ENCODE assay signal across 8 mouse cellular contexts in the genomic region with DNA sequence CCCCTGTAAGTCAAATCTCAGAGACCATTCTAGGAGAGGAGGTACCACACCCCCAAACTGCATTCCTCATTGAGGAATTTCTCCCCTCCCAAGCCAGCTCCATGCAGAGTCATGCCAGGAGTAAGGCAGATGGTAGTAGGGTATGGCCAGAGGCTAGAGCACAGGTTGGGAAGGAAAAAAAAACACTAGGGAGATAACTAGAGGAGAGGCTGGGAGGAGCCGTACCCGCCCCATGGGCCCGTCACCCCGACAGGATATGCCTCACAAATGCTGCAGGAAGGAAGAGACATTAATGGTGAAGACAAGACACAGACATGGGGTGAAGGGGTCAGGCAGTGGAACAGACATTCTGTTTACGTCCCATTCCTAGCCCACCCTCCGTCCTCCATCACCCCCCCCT. TPM values are rescaled to one million over a fixed set of nuclear protein-coding genes. Genes with fewer than 3 reads are reported as not detected.
A peak's percentile ranks its signal among the peaks of the same experiment; 100 is the strongest.
DNase-seq lines count a peak whose midpoint lies in the region; ATAC-seq lines count a peak whose summit lies in the region.

No protein-coding gene starts in this region.

- H3K9me3 ChIP-seq in hindbrain, embryonic 14.5 days (ENCODE audit: control insufficient read depth, low read length), result no peaks in the 10 kb centered on the region

- WGBS in hindbrain, embryonic 14.5 days, result 65% methylated on average over 6 of the region's 6 CpGs

- no peak for ATAC-seq in hindbrain, embryonic 14.5 days (ENCODE audit: low FRiP score)

- H3K27ac ChIP-seq in brown adipose tissue, adult 24 weeks (replicated peaks; ENCODE audit: low read depth, low read length), result peak overlapping the region; percentile 99
- H3K27ac ChIP-seq in hindbrain, embryonic 14.5 days, result peak overlapping the region; percentile 47

- DNase-seq in cerebellum, adult 18-20 months, result peak; percentile 35 to 38
- DNase-seq in cerebellum, postnatal 4 days (ENCODE audit: low spot score in 2 of 2), result no peak
- no peak for DNase-seq in hindbrain, embryonic 14.5 days (ENCODE audit: low spot score)
- peak; percentile 50 for DNase-seq in liver
- DNase-seq in naive thymus-derived CD4-positive, alpha-beta T cell, adult 2 months (ENCODE audit: low read depth), result peak; percentile 51
- no peak for DNase-seq in spleen, postnatal 14 days (ENCODE audit: low spot score in 2 of 2)
- no peak for DNase-seq in MN1 (ENCODE audit: low spot score)

- peak overlapping the region; percentile 92; the same call in 1 of the 2 replicates for H3K9ac ChIP-seq in hindbrain, embryonic 14.5 days

- peak overlapping the region; percentile 95 for H3K4me2 ChIP-seq in hindbrain, embryonic 14.5 days (replicated peaks)

- H3K4me3 ChIP-seq in brown adipose tissue, adult 24 weeks (ENCODE audit: insufficient read depth, low read depth, low read length), result peak overlapping the region; percentile 88
- H3K4me3 ChIP-seq in hindbrain, embryonic 14.5 days (replicated peaks; ENCODE audit: low read length), result peak overlapping the region; percentile 69

- H3K4me1 ChIP-seq in brown adipose tissue, adult 24 weeks (ENCODE audit: control insufficient read depth, insufficient read depth, insufficient read length, low read length), result peaks cover 6% of the 10 kb centered on the region
- peaks cover 31% of the 10 kb centered on the region for H3K4me1 ChIP-seq in hindbrain, embryonic 14.5 days (replicated peaks; ENCODE audit: control insufficient read depth, insufficient read depth, low read length)

- peaks cover 59% of the 10 kb centered on the region for H3K36me3 ChIP-seq in hindbrain, embryonic 14.5 days (replicated peaks; ENCODE audit: control insufficient read depth, insufficient read depth)

- no peaks in the 10 kb centered on the region for H3K27me3 ChIP-seq in hindbrain, embryonic 14.5 days (ENCODE audit: control insufficient read depth, insufficient read depth, low read length)

RNA-seq across cellular contexts. Expression of a gene that starts 2.5 kb away (rescaled TPM):
- polyA plus RNA-seq in brown adipose tissue, adult 24 weeks (2012; ENCODE audit: insufficient read depth, insufficient read length, missing spikeins), result 1,414 and 1,508 TPM in 2 replicates
- 825 and 884 TPM in 2 replicates for polyA plus RNA-seq in hindbrain, embryonic 14.5 days (2014; fragmentation: Nextera tagmentation; extraction: Ambion mirVana)

RNA-seq across cellular contexts. Expression of a gene that starts 7.0 kb away (rescaled TPM):
- polyA plus RNA-seq in brown adipose tissue, adult 24 weeks (2012; ENCODE audit: insufficient read depth, insufficient read length, missing spikeins), result 13.5 and 24.5 TPM in 2 replicates
- 5.8 and 6.1 TPM in 2 replicates for polyA plus RNA-seq in hindbrain, embryonic 14.5 days (2014; fragmentation: Nextera tagmentation; extraction: Ambion mirVana)

RNA-seq across cellular contexts. Expression of a gene that starts 32.4 kb away (rescaled TPM):
- 63.7 and 94.7 TPM in 2 replicates for polyA plus RNA-seq in brown adipose tissue, adult 24 weeks (2012; ENCODE audit: insufficient read depth, insufficient read length, missing spikeins)
- 184 and 191 TPM in 2 replicates for polyA plus RNA-seq in hindbrain, embryonic 14.5 days (2014; fragmentation: Nextera tagmentation; extraction: Ambion mirVana)

RNA-seq across cellular contexts. Expression of a gene that starts 34.2 kb away (rescaled TPM):
- 31.6 and 35.5 TPM in 2 replicates for polyA plus RNA-seq in brown adipose tissue, adult 24 weeks (2012; ENCODE audit: insufficient read depth, insufficient read length, missing spikeins)
- polyA plus RNA-seq in hindbrain, embryonic 14.5 days (2014; fragmentation: Nextera tagmentation; extraction: Ambion mirVana), result 13.7 and 14.5 TPM in 2 replicates

RNA-seq across cellular contexts. Expression of a gene that starts 56.1 kb away (rescaled TPM):
- 4.7 TPM in 2 replicates for polyA plus RNA-seq in brown adipose tissue, adult 24 weeks (2012; ENCODE audit: insufficient read depth, insufficient read length, missing spikeins)
- polyA plus RNA-seq in hindbrain, embryonic 14.5 days (2014; fragmentation: Nextera tagmentation; extraction: Ambion mirVana), result 14.5 and 16.3 TPM in 2 replicates

Comparison
In these comparisons a context has a peak if more than half of its experiments do, and no peak if none do; other contexts are left out.
1. DNase-seq: peak in cerebellum, adult 18-20 months (2 of 2), liver (single experiment) and naive thymus-derived CD4-positive, alpha-beta T cell, adult 2 months (single experiment); none in cerebellum, postnatal 4 days (0 of 2), hindbrain, embryonic 14.5 days (single experiment), spleen, postnatal 14 days (0 of 2) and MN1 (single experiment).